38 mouse cellular contexts compared by ENCODE assay signal in genomic region chr19:29344868-29345267, GRCm38 (mm10). TPM values are rescaled to one million over a fixed set of nuclear protein-coding genes. Genes with fewer than 3 reads are reported as not detected.
"Had no signal": no experiment of that assay in that cellular context is flagged by ENCODE, and none has a peak within 500 bp of the region (broad histone marks: within the 10 kb centered on the region; RNA-seq: fewer than 3 reads in every experiment).

No protein-coding gene starts in this region.

- H3K9me3 ChIP-seq: limb, embryonic 10.5 days; limb, embryonic 12.5 days; limb, embryonic 13.5 days; limb, embryonic 15.5 days; liver, embryonic 12.5 days; liver, embryonic 13.5 days; liver, embryonic 15.5 days; lung, embryonic 15.5 days; megakaryocyte, embryonic 14.5 days; midbrain, embryonic 10.5 days; midbrain, embryonic 12.5 days; midbrain, embryonic 13.5 days; midbrain, embryonic 15.5 days; neural tube, embryonic 12.5 days had no signal

- H3K4me3 ChIP-seq: limb, embryonic 10.5 days; limb, embryonic 12.5 days; limb, embryonic 13.5 days; limb, embryonic 15.5 days; liver, embryonic 12.5 days; liver, embryonic 13.5 days; liver, embryonic 15.5 days; lung, embryonic 15.5 days; megakaryocyte, embryonic 14.5 days; midbrain, embryonic 10.5 days; midbrain, embryonic 12.5 days; midbrain, embryonic 13.5 days; midbrain, embryonic 15.5 days; myocyte; neural tube, embryonic 12.5 days had no signal

- H3K36me3 ChIP-seq: limb, embryonic 10.5 days; limb, embryonic 13.5 days; limb, embryonic 15.5 days; liver, embryonic 15.5 days; lung, embryonic 15.5 days; midbrain, embryonic 10.5 days; midbrain, embryonic 12.5 days; midbrain, embryonic 15.5 days had no signal

- H3K27ac ChIP-seq: limb, embryonic 10.5 days; limb, embryonic 12.5 days; limb, embryonic 13.5 days; limb, embryonic 15.5 days; liver, embryonic 12.5 days; liver, embryonic 13.5 days; liver, embryonic 14.5 days; liver, embryonic 15.5 days; lung, embryonic 15.5 days; macrophage; midbrain, embryonic 10.5 days; midbrain, embryonic 12.5 days; midbrain, embryonic 13.5 days; midbrain, embryonic 15.5 days; neural tube, embryonic 12.5 days had no signal

- H3K27me3 ChIP-seq: limb, embryonic 12.5 days; limb, embryonic 13.5 days; limb, embryonic 15.5 days; liver, embryonic 13.5 days; liver, embryonic 15.5 days; lung, embryonic 15.5 days; midbrain, embryonic 12.5 days; midbrain, embryonic 13.5 days; midbrain, embryonic 15.5 days; neural tube, embryonic 12.5 days had no signal

- DNase-seq: left cerebral cortex, postnatal 4 days; liver; liver, embryonic 13.5 days; liver, postnatal 0 days; lung, adult 18-20 months; lung, adult 2 months; lung, embryonic 14.5 days; lung, postnatal 10 days; lung, postnatal 14 days; lung, postnatal 36 days; lung, postnatal 4 days; midbrain, embryonic 14.5 days had no signal

- H3K4me1 ChIP-seq: limb, embryonic 10.5 days; limb, embryonic 12.5 days; limb, embryonic 13.5 days; limb, embryonic 15.5 days; liver, embryonic 15.5 days; lung, embryonic 15.5 days; midbrain, embryonic 10.5 days; midbrain, embryonic 12.5 days; midbrain, embryonic 13.5 days; midbrain, embryonic 15.5 days; neural tube, embryonic 12.5 days had no signal

- H3K9ac ChIP-seq: limb, embryonic 12.5 days; limb, embryonic 13.5 days; limb, embryonic 15.5 days; liver, embryonic 12.5 days; liver, embryonic 13.5 days; liver, embryonic 14.5 days; liver, embryonic 15.5 days; liver, postnatal 0 days; lung, embryonic 14.5 days; lung, embryonic 15.5 days; midbrain, embryonic 12.5 days; midbrain, embryonic 13.5 days; midbrain, embryonic 15.5 days; neural tube, embryonic 12.5 days had no signal

RNA-seq across cellular contexts. Expression of gene Rln1, which starts 10.4 kb away (rescaled TPM):
- total RNA-seq: liver, adult 2 months; megakaryocyte progenitor cell, adult 5-6 weeks; megakaryocyte, adult 5-6 weeks; megakaryocyte-erythroid progenitor cell, adult 5-6 weeks; monocyte, adult 5-6 weeks had no signal
- polyA plus RNA-seq: limb, embryonic 11.5 days; limb, embryonic 13.5 days; liver, adult 2 months; liver, embryonic 11.5 days; liver, embryonic 12.5 days; liver, embryonic 13.5 days; liver, embryonic 14.5 days; liver, embryonic 15.5 days; liver, embryonic 16.5 days; liver, postnatal 0 days; lung, adult 2 months; lung, embryonic 14.5 days; lung, embryonic 15.5 days; macrophage; myocyte had no signal

RNA-seq across cellular contexts. Expression of gene Insl6, which starts 19.7 kb away (rescaled TPM):
- total RNA-seq: left cerebral cortex, postnatal 14 days; left cerebral cortex, postnatal 4 days; midbrain, postnatal 0 days had no signal

RNA-seq across cellular contexts. Expression of gene Cd274, which starts 22.4 kb away (rescaled TPM):
- polyA plus RNA-seq: limb, embryonic 11.5 days had no signal
